Mouse (Mus musculus) brown adipose tissue, adult 24 weeks (tissue): ENCODE results near the gene Gm48552. TPM values are rescaled to one million over a fixed set of nuclear protein-coding genes. Genes with fewer than 3 reads are reported as not detected.
A peak's percentile ranks its signal among the peaks of the same experiment; 100 is the strongest.

Experiments used
- H3K27ac ChIP-seq: fragments of 200-500 bp; replicated peaks from 2 replicates; pipeline ENCODE4 v1.5.1; 2012; ENCODE audit warnings: low read depth, mild to moderate bottlenecking, low read length
- H3K4me1 ChIP-seq: fragments of 200-500 bp; 2 replicates; pipeline ENCODE4 v1.6.1; 2012; ENCODE audit warnings: low read length, mixed read lengths; ENCODE audit not compliant: control insufficient read depth, insufficient read depth, insufficient read length
- H3K4me3 ChIP-seq: fragments of 200-500 bp; 2 replicates; pipeline ENCODE4 v1.5.1; 2012; ENCODE audit warnings: low read depth, mild to moderate bottlenecking, low read length, moderate library complexity; ENCODE audit not compliant: insufficient read depth
- polyA plus RNA-seq: library from polyadenylated mRNA; stranded (reverse); fragments of >200 nt; gene quantifications from 2 replicates; pipeline ENCODE4 v1.2.4, GENCODE M21; 2012; ENCODE audit not compliant: missing spikeins, insufficient read depth, insufficient read length

Gm48552 gene
- polyA plus RNA-seq = not detected in 2 replicates

- H3K27ac ChIP-seq = no peak within 1 kb of the TSS
- no peak within 1 kb of the TSS for H3K4me3 ChIP-seq
- peaks cover 19% of the 10 kb centered on the region for H3K4me1 ChIP-seq
Observed at GRCm38 (mm10) chr10:81388505-81389055, at the start of gene Gm48552. Gene Gm48552 (plus strand): TSS chr10:81389005.

GRCm38 (mm10) chr10:81340551-81341332 lies 48.1 kb upstream of the Gm48552 start:
- Histone ChIP-seq H3K4me1 (no peaks in the 10 kb centered on the region), H3K4me3 (no peak overlapping the region), H3K27ac (no peak overlapping the region)

- no peaks in the 10 kb centered on the region for H3K4me1 ChIP-seq
- H3K4me3 ChIP-seq = no peak overlapping the region
- no peak overlapping the region for H3K27ac ChIP-seq
Observed at GRCm38 (mm10) chr10:81341333-81341949, 47.4 kb upstream of the Gm48552 start.

- H3K4me3 ChIP-seq = peak within 1 kb of the TSS; percentile 63
- no peaks in the 10 kb centered on the region; the same call in 1 of the 2 replicates for H3K4me1 ChIP-seq
- no peak within 1 kb of the TSS for H3K27ac ChIP-seq
Observed at GRCm38 (mm10) chr10:81342686-81343505, 45.9 kb upstream of the Gm48552 start, which contains the start of gene Gipc3. Gene Gipc3 (minus strand): TSS chr10:81343266.

GRCm38 (mm10) chr10:81344421-81345161 lies 44.2 kb upstream of the Gm48552 start:
- peaks cover 2% of the 10 kb centered on the region; the same call in 1 of the 2 replicates for H3K4me1 ChIP-seq
- no peak overlapping the region for H3K27ac ChIP-seq
- H3K4me3 ChIP-seq = no peak overlapping the region

GRCm38 (mm10) chr10:81345162-81345534 lies 43.7 kb upstream of the Gm48552 start:
- Histone ChIP-seq H3K27ac (no peak overlapping the region), H3K4me1 (peaks cover 3% of the 10 kb centered on the region; the same call in 1 of the 2 replicates), H3K4me3 (no peak overlapping the region)

GRCm38 (mm10) chr10:81346453-81347067 lies 42.2 kb upstream of the Gm48552 start:
- peak overlapping the region; percentile 34 for H3K4me3 ChIP-seq
- peaks cover 3% of the 10 kb centered on the region; the same call in 1 of the 2 replicates for H3K4me1 ChIP-seq
- H3K27ac ChIP-seq = no peak overlapping the region

- Histone ChIP-seq H3K27ac (no peak overlapping the region), H3K4me3 (peak overlapping the region; percentile 89)
Observed at GRCm38 (mm10) chr10:81349146-81349545, 39.7 kb upstream of the Gm48552 start.

GRCm38 (mm10) chr10:81349961-81350350 lies 38.8 kb upstream of the Gm48552 start:
- Histone ChIP-seq H3K4me3 (peak overlapping the region; percentile 89), H3K4me1 (peaks cover 3% of the 10 kb centered on the region; the same call in 1 of the 2 replicates), H3K27ac (peak overlapping the region; percentile 67)

More at GRCm38 (mm10) chr10:81349146-81349545, 39.7 kb upstream of the Gm48552 start:
- H3K4me1 ChIP-seq = peaks cover 3% of the 10 kb centered on the region; the same call in 1 of the 2 replicates

GRCm38 (mm10) chr10:81350351-81351063 lies 38.3 kb upstream of the Gm48552 start, which contains the start of gene Hmg20b:
Gene Hmg20b (minus strand): TSS chr10:81350480.
- Histone ChIP-seq H3K4me3 (peak within 1 kb of the TSS; percentile 89), H3K27ac (peak within 1 kb of the TSS; percentile 67), H3K4me1 (peaks cover 3% of the 10 kb centered on the region; the same call in 1 of the 2 replicates)

- peaks cover 6% of the 10 kb centered on the region for H3K4me1 ChIP-seq
- H3K4me3 ChIP-seq = no peak overlapping the region
- no peak overlapping the region for H3K27ac ChIP-seq
Observed at GRCm38 (mm10) chr10:81351678-81352291, 37.0 kb upstream of the Gm48552 start.

- Histone ChIP-seq H3K4me1 (peaks cover 9% of the 10 kb centered on the region; the same call in 1 of the 2 replicates), H3K27ac (no peak overlapping the region), H3K4me3 (no peak overlapping the region)
Observed at GRCm38 (mm10) chr10:81354738-81355477, 33.9 kb upstream of the Gm48552 start.
